Mouse (Mus musculus): ENCODE data around the gene Ddx31.

Ddx31 gene

GRCm38 (mm10) chr2:28911331-28912038 lies 71.3 kb downstream of the Ddx31 start:
- no peak for DNase-seq (ENCODE audit: low read depth, low spot score)

- no peak for DNase-seq (ENCODE audit: low read depth, low spot score)
Observed at GRCm38 (mm10) chr2:28912039-28912700, 72.0 kb downstream of the Ddx31 start.

GRCm38 (mm10) chr2:28912961-28913360 lies 72.8 kb downstream of the Ddx31 start:
- no peak for DNase-seq (ENCODE audit: low read depth, low spot score)

- no peak for DNase-seq (ENCODE audit: low read depth, low spot score)
Observed at GRCm38 (mm10) chr2:28914121-28914520, 73.9 kb downstream of the Ddx31 start.

GRCm38 (mm10) chr2:28915104-28915738 lies 75.0 kb downstream of the Ddx31 start:
- no peak for DNase-seq (ENCODE audit: low read depth, low spot score)

GRCm38 (mm10) chr2:28915768-28916512 lies 75.7 kb downstream of the Ddx31 start:
- peak; percentile 41 for DNase-seq (ENCODE audit: low read depth, low spot score)

GRCm38 (mm10) chr2:28916513-28916865 lies 76.3 kb downstream of the Ddx31 start, which contains the start of gene Barhl1:
Gene Barhl1, minus strand, starts transcription at chr2:28916668.
- no peak for DNase-seq (ENCODE audit: low read depth, low spot score)

GRCm38 (mm10) chr2:28917156-28917517 lies 76.9 kb downstream of the Ddx31 start:
- no peak for DNase-seq (ENCODE audit: low read depth, low spot score)

- no peak for DNase-seq (ENCODE audit: low read depth, low spot score)
Observed at GRCm38 (mm10) chr2:28917518-28918361, 77.5 kb downstream of the Ddx31 start.

- no peak for DNase-seq (ENCODE audit: low read depth, low spot score)
Observed at GRCm38 (mm10) chr2:28919001-28919400, 78.8 kb downstream of the Ddx31 start.

GRCm38 (mm10) chr2:28923912-28924311 lies 83.7 kb downstream of the Ddx31 start:
- peak; percentile 75 for DNase-seq (ENCODE audit: low read depth, low spot score)

- DNase-seq (ENCODE audit: low read depth, low spot score): peak; percentile 11
Observed at GRCm38 (mm10) chr2:28930571-28930970, 90.4 kb downstream of the Ddx31 start.

- no peak for DNase-seq (ENCODE audit: low read depth, low spot score)
Observed at GRCm38 (mm10) chr2:28938997-28939396, 98.8 kb downstream of the Ddx31 start.

- DNase-seq (ENCODE audit: low read depth, low spot score): no peak
Observed at GRCm38 (mm10) chr2:28943666-28944516, 103.7 kb downstream of the Ddx31 start.

GRCm38 (mm10) chr2:28945388-28945787 lies 105.2 kb downstream of the Ddx31 start:
- no peak for DNase-seq (ENCODE audit: low read depth, low spot score)

GRCm38 (mm10) chr2:28946312-28946711 lies 106.1 kb downstream of the Ddx31 start:
- DNase-seq (ENCODE audit: low read depth, low spot score): no peak

- DNase-seq (ENCODE audit: low read depth, low spot score): no peak
Observed at GRCm38 (mm10) chr2:28952981-28953380, 112.8 kb downstream of the Ddx31 start.

GRCm38 (mm10) chr2:28954595-28954994 lies 114.4 kb downstream of the Ddx31 start:
- DNase-seq (ENCODE audit: low read depth, low spot score): no peak

Data from A20 (cell line).